Mouse (Mus musculus): ENCODE results near the gene Eif4g3.

Eif4g3 gene

DNA sequence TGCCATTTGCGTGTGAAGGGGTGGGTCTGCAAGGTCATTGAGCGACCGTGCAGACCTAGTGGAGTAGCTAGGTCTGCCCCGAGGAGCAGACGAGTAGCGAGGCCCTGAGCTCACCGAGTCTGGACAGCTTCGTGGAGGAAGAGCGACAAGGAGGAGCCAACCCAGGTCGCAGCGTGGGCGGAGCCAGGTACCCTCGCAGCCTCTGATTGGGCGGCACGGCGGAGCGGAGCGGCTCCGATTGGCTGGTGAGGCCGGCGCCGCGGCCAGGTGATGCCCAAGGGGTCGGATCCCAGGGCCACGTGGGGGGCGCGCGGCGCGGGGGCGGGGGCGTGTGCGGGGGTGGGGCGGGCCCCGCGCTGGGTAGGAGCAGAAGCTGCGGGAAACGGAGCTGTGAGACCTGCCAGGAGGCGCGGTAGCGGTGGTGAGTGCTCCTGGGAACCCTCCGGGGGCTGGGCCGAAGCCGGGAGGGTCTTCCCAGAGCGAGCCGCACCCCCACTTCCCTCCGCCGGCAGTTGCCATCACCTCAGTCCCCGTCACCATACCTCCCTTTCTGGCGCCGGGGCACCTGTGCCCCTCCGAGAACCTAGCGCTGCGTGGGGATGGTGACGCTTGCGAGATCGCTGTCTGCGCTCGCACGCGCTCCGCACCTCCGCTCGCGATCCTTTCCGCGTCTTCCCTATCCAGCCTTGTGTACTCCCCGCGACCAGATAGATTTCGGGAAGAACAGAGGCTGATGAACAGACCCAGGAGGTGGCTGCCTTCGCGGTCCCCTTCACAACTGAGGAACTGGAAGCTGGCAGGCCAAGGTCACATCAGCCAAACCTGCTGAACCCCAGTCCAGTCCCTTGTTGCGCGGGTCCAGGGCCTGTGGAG lies 257.5 kb downstream of the Eif4g3 start, which contains the start of the genes Sh2d5 and Kif17:
TSS of gene Sh2d5 (plus strand) at position 316 of the 873 bp plus-strand sequence.
TSS of gene Kif17 (plus strand) at position 348 of the 873 bp plus-strand sequence.
- DNase-seq: peak; percentile 90

DNA sequence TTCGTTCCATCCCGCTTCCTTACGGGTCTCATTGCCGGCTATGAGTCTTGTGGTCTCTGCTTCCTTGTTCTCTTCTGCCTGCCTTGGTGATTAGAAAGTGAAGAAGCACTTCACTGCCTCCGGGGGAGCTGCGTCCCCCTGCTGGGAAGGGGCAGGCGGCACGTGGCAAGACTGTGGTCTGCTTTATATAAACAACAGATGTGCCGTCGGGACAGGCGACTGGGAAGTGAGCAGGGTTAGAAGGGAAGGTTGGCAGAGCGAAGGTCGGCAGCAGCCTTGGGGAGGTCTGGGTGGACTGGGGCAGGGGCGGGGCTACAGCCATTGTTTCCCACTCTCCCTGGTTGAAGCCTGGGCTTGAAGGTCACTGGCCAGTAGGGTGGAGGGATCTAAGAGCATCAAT lies 259.0 kb downstream of the Eif4g3 start:
- peak; percentile 41 for DNase-seq

DNA sequence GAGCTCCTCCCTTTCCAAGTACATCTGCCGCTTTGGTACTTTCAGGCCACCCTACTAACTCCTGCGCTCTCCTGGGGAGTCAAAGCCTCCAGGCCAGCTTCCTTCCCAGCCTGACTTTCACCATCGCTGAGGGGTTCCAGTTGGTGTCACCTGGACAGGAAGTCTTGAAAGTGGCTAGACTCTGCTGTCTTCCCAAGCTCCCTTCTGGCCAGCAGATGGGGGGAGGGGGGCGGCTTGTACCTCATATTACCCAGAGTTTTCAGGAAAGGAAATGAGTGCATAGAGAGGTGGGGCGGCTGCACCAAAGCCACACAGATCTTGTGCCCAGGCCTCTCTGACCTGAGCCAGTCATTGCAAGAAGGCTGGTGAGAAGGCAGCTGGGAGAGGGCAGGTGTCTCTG lies 259.4 kb downstream of the Eif4g3 start:
- DNase-seq: no peak

DNA sequence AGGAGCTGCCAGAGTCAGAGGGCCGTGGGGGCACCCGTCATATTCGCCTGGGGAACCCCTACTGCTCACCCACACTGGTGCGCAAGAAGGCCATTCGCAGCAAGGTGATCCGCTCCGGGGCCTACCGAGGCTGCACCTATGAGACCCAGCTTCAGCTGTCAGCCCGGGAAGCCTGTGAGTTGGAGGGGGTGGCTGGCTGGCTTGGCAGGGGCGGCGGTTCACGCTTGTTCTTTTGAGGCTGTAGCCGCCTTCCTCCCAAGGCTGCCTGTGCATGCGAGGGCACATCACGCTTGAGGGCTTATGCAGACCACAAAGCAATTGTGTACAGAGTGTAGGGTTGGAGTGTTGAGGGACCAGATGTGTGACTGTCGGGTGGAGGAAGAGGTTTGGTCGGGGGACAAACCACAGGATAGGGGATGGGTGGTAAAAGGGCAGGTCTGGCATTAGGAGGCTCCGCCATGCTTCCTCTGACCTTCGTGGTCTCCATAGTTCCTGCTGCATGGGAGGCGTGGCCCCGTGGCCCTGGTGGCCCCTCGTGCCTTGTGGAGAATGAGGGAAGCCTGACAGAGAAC lies 264.4 kb downstream of the Eif4g3 start:
- no peak for DNase-seq
